Mouse (Mus musculus): ENCODE measurements around the gene Myo5c. TPM values are rescaled to one million over a fixed set of nuclear protein-coding genes. Genes with fewer than 3 reads are reported as not detected.

Gene Myo5c
- polyA plus RNA-seq (2016; fragmentation: Nextera tagmentation; extraction: Ambion mirVana): 1.2 and 1.3 TPM in 2 replicates

DNA sequence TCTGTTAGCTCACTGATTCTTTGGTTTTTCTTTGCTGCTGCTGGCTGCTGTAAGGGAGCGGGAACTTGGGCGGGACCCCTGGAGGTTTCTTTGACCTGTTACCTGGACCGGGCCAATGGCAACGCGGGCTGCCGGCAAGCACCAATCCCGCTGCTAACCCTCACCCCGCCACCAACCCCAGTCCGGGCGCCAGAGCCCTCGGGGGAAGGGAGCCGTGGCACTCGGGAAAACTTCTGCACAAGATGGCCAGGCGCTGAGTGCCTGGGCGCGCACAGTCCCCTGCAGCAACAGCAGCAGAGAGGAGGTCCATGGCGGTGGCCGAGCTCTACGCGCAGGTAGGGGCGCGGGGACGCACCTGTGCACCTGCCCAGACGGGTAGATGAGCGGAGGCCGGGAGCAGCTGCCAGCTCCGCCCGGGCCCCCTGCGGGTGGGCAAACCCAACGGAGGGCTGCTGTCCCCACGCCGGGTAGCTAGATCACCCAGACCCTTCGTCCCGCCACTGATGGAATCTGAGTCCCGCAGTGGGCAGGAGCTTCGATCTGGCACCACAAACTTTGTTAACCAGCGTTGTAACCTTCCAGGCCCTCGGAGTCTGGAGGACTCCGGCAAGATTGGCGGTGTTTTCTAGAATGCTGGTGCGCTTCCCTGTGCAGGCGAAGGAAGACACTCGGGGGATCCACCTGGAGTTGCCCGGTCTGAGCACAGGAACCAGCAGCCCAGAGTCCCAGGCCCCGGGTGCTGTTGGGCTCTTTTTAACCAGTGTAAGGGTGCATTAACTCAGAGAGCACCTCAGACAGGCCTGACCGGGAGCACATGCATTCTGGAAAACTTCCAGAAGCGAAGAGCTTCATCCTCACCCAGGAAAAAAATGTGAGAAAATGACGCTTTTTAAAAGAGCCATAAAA lies at the start of gene Myo5c:
Gene Myo5c, plus strand, starts transcription at position 180 of the 906 bp plus-strand sequence.
- 3% methylated on average over 48 of the region's 48 CpGs for WGBS
- Histone ChIP-seq H3K9me3 (replicated peaks) (no peaks in the 10 kb centered on the region), H3K27ac (ENCODE audit: poor library complexity, severe bottlenecking) (no peak within 1 kb of the TSS), H3K27me3 (replicated peaks) (peaks cover 29% of the 10 kb centered on the region), H3K4me2 (peak within 1 kb of the TSS; percentile 86), H3K4me1 (replicated peaks) (peaks cover 24% of the 10 kb centered on the region), H3K9ac (peak within 1 kb of the TSS; percentile 70), H3K4me3 (peak within 1 kb of the TSS; percentile 54), H3K36me3 (no peaks in the 10 kb centered on the region)
- 0 out of 2 replicates have a peak, but pooled peaks have one; percentile 37 for ATAC-seq (ENCODE audit: insufficient number of reproducible peaks, low FRiP score)

DNA sequence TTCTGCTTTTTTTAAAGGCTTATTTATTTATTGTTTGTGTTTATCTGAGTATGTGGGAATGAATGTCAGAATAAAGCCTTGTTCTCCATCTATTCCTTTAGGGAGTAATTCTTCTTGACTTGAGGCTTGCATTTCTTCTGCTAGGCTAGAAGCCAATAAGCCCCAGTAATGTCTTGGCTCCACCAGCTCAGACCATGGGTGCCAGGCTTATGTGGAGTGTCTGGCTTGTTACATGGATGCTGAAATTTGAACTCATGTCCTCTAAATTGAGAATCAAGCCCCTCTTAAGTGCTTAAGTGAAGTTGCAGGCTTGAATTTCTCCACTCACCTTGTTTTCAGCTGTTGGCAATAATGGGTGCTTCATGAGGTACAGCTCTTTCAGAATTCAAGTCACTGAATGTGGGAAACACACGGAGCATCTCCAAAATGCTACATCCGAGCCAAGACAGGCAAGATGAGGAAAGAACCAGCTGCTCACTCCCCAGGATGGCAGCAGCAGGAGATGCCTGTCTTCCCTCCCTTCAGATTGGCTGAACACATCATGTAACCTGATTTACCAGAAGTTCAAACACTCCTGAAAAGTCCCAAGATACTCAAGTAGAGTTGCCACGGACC lies 44.1 kb upstream of the Myo5c start:
- Histone ChIP-seq H3K27ac (ENCODE audit: poor library complexity, severe bottlenecking) (no peak overlapping the region), H3K27me3 (replicated peaks) (no peaks in the 10 kb centered on the region), H3K4me2 (no peak overlapping the region), H3K9me3 (replicated peaks) (no peaks in the 10 kb centered on the region), H3K9ac (no peak overlapping the region), H3K36me3 (peaks cover 36% of the 10 kb centered on the region), H3K4me3 (no peak overlapping the region), H3K4me1 (replicated peaks) (no peaks in the 10 kb centered on the region)
- ATAC-seq (ENCODE audit: insufficient number of reproducible peaks, low FRiP score): no peak
- 78% methylated on average over 3 of the region's 3 CpGs for WGBS

DNA sequence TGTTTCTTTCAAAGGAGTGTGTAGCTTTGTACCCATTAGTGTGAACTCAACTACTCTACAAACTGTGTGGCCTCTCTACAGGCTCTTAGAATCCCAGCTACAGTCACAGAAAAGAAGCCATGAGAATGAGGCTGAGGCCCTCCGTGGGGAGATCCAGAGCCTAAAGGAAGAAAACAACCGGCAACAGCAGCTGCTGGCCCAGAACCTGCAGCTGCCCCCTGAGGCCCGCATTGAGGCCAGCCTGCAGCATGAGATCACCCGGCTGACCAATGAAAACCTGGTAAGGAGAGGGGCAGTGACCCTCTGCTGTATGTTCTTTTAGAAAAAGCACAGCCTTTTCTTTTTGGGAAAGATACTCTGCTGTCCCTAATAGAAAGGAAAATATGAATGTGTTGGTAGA lies 38.0 kb upstream of the Myo5c start:
- Histone ChIP-seq H3K9me3 (replicated peaks) (no peaks in the 10 kb centered on the region), H3K4me1 (replicated peaks) (peaks cover 10% of the 10 kb centered on the region), H3K36me3 (peaks cover 11% of the 10 kb centered on the region), H3K4me3 (no peak overlapping the region), H3K4me2 (no peak overlapping the region), H3K27ac (ENCODE audit: poor library complexity, severe bottlenecking) (peak overlapping the region; percentile 16; the same call in 1 of the 2 replicates), H3K9ac (no peak overlapping the region), H3K27me3 (replicated peaks) (no peaks in the 10 kb centered on the region)
- ATAC-seq (ENCODE audit: insufficient number of reproducible peaks, low FRiP score): no peak
- WGBS: 50% methylated on average over 4 of the region's 4 CpGs

DNA sequence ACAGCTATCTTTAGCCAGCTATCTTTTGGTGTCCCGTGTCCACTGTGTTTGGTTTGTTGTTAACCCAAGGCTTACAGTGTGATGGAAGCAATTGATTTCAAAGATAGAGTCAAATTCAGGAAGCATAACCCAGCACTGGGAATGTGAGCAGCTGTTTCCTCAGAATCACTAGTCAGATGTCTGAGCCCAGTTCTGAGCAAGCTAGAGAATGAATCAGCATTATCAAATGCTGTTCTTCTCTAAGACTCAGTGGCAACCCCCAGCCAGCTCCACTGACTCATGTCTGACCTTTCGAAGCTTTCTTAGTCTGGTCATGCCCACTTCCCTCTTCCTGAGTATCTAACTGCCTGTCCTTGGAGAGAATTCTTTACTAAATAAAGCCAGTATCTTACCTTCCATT lies 35.5 kb upstream of the Myo5c start:
- Histone ChIP-seq H3K27me3 (replicated peaks) (no peaks in the 10 kb centered on the region), H3K9me3 (replicated peaks) (no peaks in the 10 kb centered on the region), H3K27ac (ENCODE audit: poor library complexity, severe bottlenecking) (no peak overlapping the region), H3K4me3 (no peak overlapping the region), H3K36me3 (peaks cover 20% of the 10 kb centered on the region), H3K4me2 (no peak overlapping the region), H3K9ac (no peak overlapping the region), H3K4me1 (replicated peaks) (peaks cover 10% of the 10 kb centered on the region)
- 20% methylated on average over 2 of the region's 2 CpGs for WGBS
- no peak for ATAC-seq (ENCODE audit: insufficient number of reproducible peaks, low FRiP score)

- WGBS: 59% methylated on average over 6 of the region's 6 CpGs
- Histone ChIP-seq H3K27me3 (replicated peaks) (no peaks in the 10 kb centered on the region), H3K4me3 (no peak overlapping the region), H3K9me3 (replicated peaks) (no peaks in the 10 kb centered on the region), H3K9ac (no peak overlapping the region), H3K4me2 (no peak overlapping the region), H3K36me3 (peaks cover 28% of the 10 kb centered on the region), H3K27ac (ENCODE audit: poor library complexity, severe bottlenecking) (no peak overlapping the region), H3K4me1 (replicated peaks) (peaks cover 10% of the 10 kb centered on the region)
- no peak for ATAC-seq (ENCODE audit: insufficient number of reproducible peaks, low FRiP score)
Measured at GRCm38 (mm10) chr9:75197297-75197696, 34.5 kb upstream of the Myo5c start.

- no peaks in the 10 kb centered on the region for H3K27me3 ChIP-seq (replicated peaks)
- no peak overlapping the region for H3K27ac ChIP-seq (ENCODE audit: poor library complexity, severe bottlenecking)
- no peak overlapping the region for H3K9ac ChIP-seq
- no peak for ATAC-seq (ENCODE audit: insufficient number of reproducible peaks, low FRiP score)
- H3K4me2 ChIP-seq: no peak overlapping the region
- WGBS: 83% methylated on average over 1 of the region's 1 CpGs
- H3K4me1 ChIP-seq (replicated peaks): no peaks in the 10 kb centered on the region; the same call in 1 of the 2 replicates
- H3K4me3 ChIP-seq: no peak overlapping the region
- peaks cover 30% of the 10 kb centered on the region for H3K36me3 ChIP-seq
- no peaks in the 10 kb centered on the region for H3K9me3 ChIP-seq (replicated peaks)
Measured at GRCm38 (mm10) chr9:75201506-75201905, 30.3 kb upstream of the Myo5c start.

- Histone ChIP-seq H3K4me3 (no peak overlapping the region), H3K36me3 (peaks cover 30% of the 10 kb centered on the region), H3K27me3 (replicated peaks) (no peaks in the 10 kb centered on the region), H3K27ac (ENCODE audit: poor library complexity, severe bottlenecking) (no peak overlapping the region), H3K9me3 (replicated peaks) (no peaks in the 10 kb centered on the region), H3K4me2 (no peak overlapping the region), H3K4me1 (replicated peaks) (no peaks in the 10 kb centered on the region), H3K9ac (no peak overlapping the region)
- no peak for ATAC-seq (ENCODE audit: insufficient number of reproducible peaks, low FRiP score)
- 93% methylated on average over 2 of the region's 2 CpGs for WGBS
Measured at GRCm38 (mm10) chr9:75202036-75202435, 29.8 kb upstream of the Myo5c start.

- no peak overlapping the region for H3K9ac ChIP-seq
- 79% methylated on average over 1 of the region's 1 CpGs for WGBS
- ATAC-seq (ENCODE audit: insufficient number of reproducible peaks, low FRiP score): no peak
Measured at GRCm38 (mm10) chr9:75209246-75209645, 22.6 kb upstream of the Myo5c start.

GRCm38 (mm10) chr9:75210269-75210668 lies 21.6 kb upstream of the Myo5c start:
- no peak overlapping the region for H3K9ac ChIP-seq
- peaks cover 24% of the 10 kb centered on the region for H3K36me3 ChIP-seq
- no peak for ATAC-seq (ENCODE audit: insufficient number of reproducible peaks, low FRiP score)
- H3K27ac ChIP-seq (ENCODE audit: poor library complexity, severe bottlenecking): no peak overlapping the region
- H3K4me3 ChIP-seq: no peak overlapping the region
- no peaks in the 10 kb centered on the region for H3K9me3 ChIP-seq (replicated peaks)
- no peaks in the 10 kb centered on the region for H3K27me3 ChIP-seq (replicated peaks)
- WGBS: 74% methylated on average over 2 of the region's 2 CpGs
- H3K4me2 ChIP-seq: no peak overlapping the region
- H3K4me1 ChIP-seq (replicated peaks): no peaks in the 10 kb centered on the region

More at GRCm38 (mm10) chr9:75209246-75209645, 22.6 kb upstream of the Myo5c start:
- no peak overlapping the region for H3K27ac ChIP-seq (ENCODE audit: poor library complexity, severe bottlenecking)
- H3K4me1 ChIP-seq (replicated peaks): no peaks in the 10 kb centered on the region
- H3K9me3 ChIP-seq (replicated peaks): no peaks in the 10 kb centered on the region
- H3K4me3 ChIP-seq: no peak overlapping the region
- H3K4me2 ChIP-seq: no peak overlapping the region
- peaks cover 24% of the 10 kb centered on the region for H3K36me3 ChIP-seq
- H3K27me3 ChIP-seq (replicated peaks): no peaks in the 10 kb centered on the region

DNA sequence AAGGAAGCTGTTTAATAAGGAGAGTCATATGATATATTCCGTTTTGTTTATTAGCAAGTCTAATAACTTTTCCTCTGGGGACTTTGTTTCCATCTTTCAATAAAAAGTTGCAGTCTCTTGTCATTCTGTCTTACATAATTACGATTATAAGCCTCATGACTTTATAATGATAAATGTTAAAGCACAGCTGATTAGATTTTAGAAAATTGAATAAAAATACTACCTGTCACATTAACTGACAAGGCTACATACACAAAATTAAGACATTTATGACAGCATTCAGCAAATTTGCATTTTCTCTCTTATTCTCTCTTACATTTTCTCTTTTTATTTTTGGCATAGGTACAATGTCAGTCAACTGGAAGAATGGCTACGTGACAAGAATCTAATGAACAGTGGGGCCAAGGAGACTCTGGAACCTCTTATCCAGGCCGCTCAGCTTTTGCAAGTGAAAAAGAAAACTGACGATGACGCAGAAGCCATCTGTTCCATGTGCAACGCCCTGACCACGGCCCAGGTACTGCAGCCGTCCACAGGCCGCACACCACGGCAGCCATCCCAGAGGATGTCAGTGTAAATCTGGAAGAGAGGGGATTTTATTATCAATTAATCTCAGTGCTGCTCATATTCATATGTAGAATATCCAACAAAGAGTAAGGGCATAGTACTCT lies 16.9 kb upstream of the Myo5c start:
- H3K4me2 ChIP-seq: no peak overlapping the region
- H3K4me1 ChIP-seq (replicated peaks): no peaks in the 10 kb centered on the region
- H3K36me3 ChIP-seq: peaks cover 40% of the 10 kb centered on the region
- no peak for ATAC-seq (ENCODE audit: insufficient number of reproducible peaks, low FRiP score)
- no peaks in the 10 kb centered on the region for H3K27me3 ChIP-seq (replicated peaks)
- 91% methylated on average over 11 of the region's 11 CpGs for WGBS
- H3K4me3 ChIP-seq: no peak overlapping the region
- no peaks in the 10 kb centered on the region for H3K9me3 ChIP-seq (replicated peaks)
- H3K27ac ChIP-seq (ENCODE audit: poor library complexity, severe bottlenecking): no peak overlapping the region
- H3K9ac ChIP-seq: no peak overlapping the region

DNA sequence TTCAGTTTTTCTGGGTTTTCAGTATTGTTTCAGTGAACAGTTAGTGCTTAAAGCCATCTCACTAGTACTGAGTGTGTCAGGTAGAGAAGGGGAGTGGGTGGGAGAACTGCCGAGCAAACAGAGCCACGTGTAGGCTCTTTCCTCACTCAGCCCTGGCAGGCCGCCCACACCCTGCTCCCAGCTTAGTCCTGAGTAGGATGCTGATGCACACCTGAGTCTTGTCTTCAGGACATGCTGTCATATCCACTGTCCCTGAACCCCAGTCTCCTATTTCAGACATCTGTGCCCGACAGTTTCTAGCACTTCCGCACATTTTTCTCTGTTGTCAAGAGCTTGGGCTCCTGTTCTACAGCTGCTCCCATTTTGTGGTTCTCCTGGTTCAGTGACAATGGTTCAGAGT lies 11.9 kb upstream of the Myo5c start:
- Histone ChIP-seq H3K4me2 (no peak overlapping the region), H3K9ac (no peak overlapping the region), H3K36me3 (peaks cover 25% of the 10 kb centered on the region), H3K9me3 (replicated peaks) (no peaks in the 10 kb centered on the region), H3K4me1 (replicated peaks) (peaks cover 10% of the 10 kb centered on the region; the same call in 1 of the 2 replicates), H3K27ac (ENCODE audit: poor library complexity, severe bottlenecking) (no peak overlapping the region), H3K27me3 (replicated peaks) (no peaks in the 10 kb centered on the region), H3K4me3 (no peak overlapping the region)
- no peak for ATAC-seq (ENCODE audit: insufficient number of reproducible peaks, low FRiP score)
- WGBS: 74% methylated on average over 5 of the region's 5 CpGs

Measured in heart, embryonic 12.5 days (tissue).